Mouse (Mus musculus): ENCODE data around the gene Tacr1.
"Not testable (repeated sequence)": the region's sequence is repeated elsewhere in the genome, so short reads cannot be mapped to it uniquely, and the experiment has no call there.

Tacr1 gene

DNA sequence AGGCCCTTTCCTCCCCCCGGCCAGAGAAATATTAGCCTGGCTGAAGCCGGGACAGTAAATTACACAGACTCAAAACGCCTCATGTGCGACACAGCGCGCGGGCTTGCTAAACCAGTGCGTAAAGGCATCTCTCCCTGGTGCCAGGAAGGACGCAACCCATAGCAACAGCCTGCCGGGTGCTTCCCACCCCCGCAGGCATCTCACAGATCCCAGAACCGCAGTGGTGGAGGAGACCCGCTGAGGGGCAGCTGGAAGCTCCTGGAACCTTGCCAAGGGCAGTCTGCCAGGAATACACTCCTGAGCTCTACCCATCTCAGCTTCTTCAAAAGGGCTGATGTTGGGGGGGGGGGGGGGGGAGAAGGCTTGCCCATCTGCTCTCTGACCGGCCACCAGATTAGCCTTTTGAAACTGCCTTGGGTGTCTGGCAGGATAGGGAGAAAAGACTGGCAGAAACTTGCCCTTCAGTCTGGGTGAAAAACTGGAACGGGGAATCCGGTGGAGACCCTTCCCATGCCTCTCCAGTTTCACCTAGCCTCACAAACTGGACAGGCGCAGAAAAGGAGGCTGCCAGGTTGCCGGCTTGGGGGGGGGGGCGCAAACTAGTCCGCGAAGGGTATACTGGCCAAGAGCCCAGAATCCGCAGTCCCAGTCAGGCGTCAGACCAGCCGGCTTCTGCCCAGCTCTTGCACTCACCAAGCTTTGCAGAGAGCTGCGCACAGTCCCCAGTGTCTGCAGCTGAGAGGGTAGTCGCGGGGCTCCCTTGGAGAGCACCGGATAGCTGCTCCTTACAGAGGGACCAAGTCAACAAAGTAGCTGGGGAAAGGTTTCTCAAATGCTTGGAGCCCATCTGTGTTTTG lies at the start of gene Tacr1:
TSS of gene Tacr1 (plus strand) at position 740 of the 857 bp plus-strand sequence.
- DNase-seq (ENCODE audit: low read depth, low spot score): no peak

- DNase-seq (ENCODE audit: low read depth, low spot score): no peak
These were observed 26.0 kb upstream of the Tacr1 start for GRCm38 (mm10) chr6:82376144-82376543.

GRCm38 (mm10) chr6:82383556-82383955 lies 18.6 kb upstream of the Tacr1 start:
- DNase-seq (ENCODE audit: low read depth, low spot score): no peak

- no peak for DNase-seq (ENCODE audit: low read depth, low spot score)
These were observed 664 bp downstream of the Tacr1 start for GRCm38 (mm10) chr6:82402501-82403495.

- DNase-seq (ENCODE audit: low read depth, low spot score): no peak
These were observed 16.2 kb downstream of the Tacr1 start for GRCm38 (mm10) chr6:82418367-82418766.

DNA sequence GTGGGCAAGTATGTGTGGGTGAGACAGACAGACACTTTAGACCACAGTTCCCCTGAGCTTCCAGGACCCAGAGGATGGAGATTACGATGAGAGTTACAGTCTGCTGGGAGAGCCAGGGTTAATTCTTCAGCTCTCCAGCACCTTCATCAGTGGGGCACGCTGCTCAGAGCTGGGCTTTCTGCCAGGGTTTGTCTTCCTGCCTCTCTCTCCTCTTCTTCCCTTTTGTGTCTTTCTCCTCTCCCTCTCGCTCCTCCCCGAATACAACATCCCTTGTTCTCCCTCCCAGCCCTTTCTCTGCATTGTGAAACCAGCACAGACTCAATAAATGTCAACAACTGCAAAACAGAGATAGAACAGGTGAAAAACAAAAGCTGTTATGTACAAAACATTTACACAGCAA lies 18.1 kb downstream of the Tacr1 start:
- no peak for DNase-seq (ENCODE audit: low read depth, low spot score)

DNA sequence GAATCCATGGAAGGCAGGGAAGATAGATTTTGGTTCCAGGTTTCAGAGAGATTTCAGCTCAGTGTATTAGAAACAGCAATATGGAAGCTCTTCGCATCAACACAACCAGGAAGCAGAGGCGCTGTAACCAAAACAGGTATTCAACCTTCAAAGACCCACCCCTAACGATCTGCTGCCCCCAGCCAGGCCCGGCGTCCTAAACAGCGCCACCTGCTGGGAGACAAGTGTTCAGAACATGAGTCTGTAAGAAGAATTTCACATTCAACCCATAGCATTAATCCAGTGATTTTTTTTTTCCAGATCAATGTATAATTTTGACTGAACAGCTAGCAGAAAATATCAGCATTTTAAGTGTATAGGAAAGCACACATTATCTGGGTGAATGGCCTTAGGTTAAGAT lies 26.8 kb downstream of the Tacr1 start:
- no peak for DNase-seq (ENCODE audit: low read depth, low spot score)

GRCm38 (mm10) chr6:82429766-82430165 lies 27.6 kb downstream of the Tacr1 start:
- DNase-seq (ENCODE audit: low read depth, low spot score): no peak

- DNase-seq (ENCODE audit: low read depth, low spot score): no peak
These were observed 35.0 kb downstream of the Tacr1 start for GRCm38 (mm10) chr6:82437174-82437573.

GRCm38 (mm10) chr6:82452206-82453095 lies 50.3 kb downstream of the Tacr1 start:
- DNase-seq (ENCODE audit: low read depth, low spot score): not testable (repeated sequence)

DNA sequence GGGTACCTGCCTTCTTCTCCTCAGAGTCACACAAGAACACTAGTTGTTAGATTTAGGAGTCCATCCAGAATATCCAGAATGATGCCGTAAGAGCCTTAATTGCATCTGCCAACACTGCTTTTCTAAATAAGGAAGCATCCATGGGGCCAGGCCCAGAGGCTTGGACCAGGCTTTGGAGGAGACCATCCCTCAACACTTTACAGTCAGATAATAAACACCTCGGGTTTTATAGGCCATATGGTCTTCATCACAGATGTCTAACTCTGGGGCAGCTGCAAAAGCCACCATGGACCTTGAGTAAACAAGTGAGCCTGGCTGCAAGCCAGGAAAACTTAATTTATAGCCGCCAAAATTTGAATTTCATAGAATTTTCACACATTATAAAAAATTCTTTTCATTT lies 53.1 kb downstream of the Tacr1 start:
- DNase-seq (ENCODE audit: low read depth, low spot score): no peak

GRCm38 (mm10) chr6:82457163-82457763 lies 55.1 kb downstream of the Tacr1 start:
- DNase-seq (ENCODE audit: low read depth, low spot score): no peak

DNA sequence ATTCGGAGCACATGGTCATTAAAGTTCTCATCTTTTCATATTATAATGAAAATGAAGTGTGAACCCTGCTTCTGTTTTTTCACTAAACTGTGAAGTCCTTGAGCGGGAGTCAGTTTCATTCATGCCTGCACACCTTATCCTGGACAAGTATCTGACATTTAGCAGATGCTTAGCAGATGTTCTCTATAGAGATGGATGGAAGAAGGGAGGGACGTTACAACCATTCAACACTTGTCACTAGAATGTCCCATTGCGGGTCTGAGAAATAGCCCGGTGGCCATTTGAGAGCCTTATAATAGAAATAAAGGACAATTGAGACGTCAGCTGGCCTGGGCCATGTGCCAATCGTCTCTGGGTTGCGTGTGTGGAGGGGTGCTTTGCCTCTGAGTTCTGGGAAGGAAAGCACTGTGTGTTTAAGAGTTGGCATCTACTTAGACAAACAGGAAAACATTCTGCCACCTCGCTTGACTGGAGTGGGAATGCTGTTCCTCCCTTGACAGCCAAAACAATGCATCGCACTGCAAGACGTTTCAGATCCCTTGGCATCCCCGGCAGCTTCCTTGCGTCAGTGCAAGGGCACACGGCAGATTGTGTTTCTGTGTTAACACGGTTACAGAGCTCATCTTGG lies 56.7 kb downstream of the Tacr1 start:
- DNase-seq (ENCODE audit: low read depth, low spot score): no peak

DNA sequence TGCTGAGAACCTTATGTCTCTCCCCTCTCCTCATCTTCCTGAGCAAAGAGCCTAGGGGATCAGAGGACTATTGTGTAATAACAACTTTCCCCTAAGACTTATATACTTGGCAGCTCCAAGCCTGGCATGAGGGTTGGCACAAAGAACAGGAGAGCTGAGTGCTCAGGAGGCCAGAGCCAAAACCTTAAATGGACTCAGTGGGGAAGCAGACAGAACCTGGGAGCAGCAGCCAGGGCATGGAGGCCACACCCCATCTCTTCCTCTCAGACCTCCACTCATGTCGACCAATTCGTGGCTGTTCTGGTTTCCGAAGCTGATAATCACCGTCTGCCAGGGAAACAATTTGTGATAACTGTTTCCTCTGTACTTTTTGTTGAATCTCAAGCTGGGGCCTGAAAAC lies 61.0 kb downstream of the Tacr1 start:
- no peak for DNase-seq (ENCODE audit: low read depth, low spot score)

- no peak for DNase-seq (ENCODE audit: low read depth, low spot score)
These were observed 72.3 kb downstream of the Tacr1 start for GRCm38 (mm10) chr6:82474477-82474876.

GRCm38 (mm10) chr6:82483842-82484241 lies 81.7 kb downstream of the Tacr1 start:
- no peak for DNase-seq (ENCODE audit: low read depth, low spot score)

GRCm38 (mm10) chr6:82494481-82494880 lies 92.3 kb downstream of the Tacr1 start:
- no peak for DNase-seq (ENCODE audit: low read depth, low spot score)

GRCm38 (mm10) chr6:82510843-82511416 lies 108.8 kb downstream of the Tacr1 start:
- DNase-seq (ENCODE audit: low read depth, low spot score): no peak

GRCm38 (mm10) chr6:82519626-82520025 lies 117.5 kb downstream of the Tacr1 start:
- DNase-seq (ENCODE audit: low read depth, low spot score): no peak

- DNase-seq (ENCODE audit: low read depth, low spot score): no peak
These were observed 120.4 kb downstream of the Tacr1 start for GRCm38 (mm10) chr6:82522567-82522966.
